Mouse (Mus musculus): ENCODE data around the gene Scrn1. TPM values are rescaled to one million over a fixed set of nuclear protein-coding genes. Genes with fewer than 3 reads are reported as not detected.

Gene Scrn1
- polyA plus RNA-seq, 1 experiment from 2014 or later: 3.4 TPM

DNA sequence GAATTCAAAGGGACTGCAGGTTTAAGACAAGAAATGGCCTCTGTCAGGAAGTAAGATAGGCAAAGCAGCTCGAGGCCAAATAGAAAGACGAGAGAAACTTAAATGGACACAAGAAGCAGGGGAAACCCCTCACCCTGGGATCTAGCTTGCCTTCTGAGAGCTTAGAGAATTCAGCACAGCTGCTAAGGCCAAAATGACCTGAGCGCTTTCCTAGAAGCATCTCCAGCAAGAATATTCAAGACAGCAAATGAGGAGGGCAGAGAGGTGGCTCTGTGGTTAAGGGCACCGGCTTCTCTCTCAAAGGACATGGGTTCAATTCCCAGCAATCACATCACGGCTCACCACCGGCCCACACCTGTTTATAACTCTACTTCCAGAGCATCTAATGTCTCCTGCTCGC, 29.2 kb downstream of the Scrn1 start:
- H3K27me3 ChIP-seq (ENCODE audit: control insufficient read depth, insufficient read depth, low read length): no peaks in the 10 kb centered on the region
- no peaks in the 10 kb centered on the region for H3K36me3 ChIP-seq (ENCODE audit: control insufficient read depth, insufficient read depth, low read length)
- H3K4me1 ChIP-seq (replicated peaks; ENCODE audit: control insufficient read depth, insufficient read depth): no peaks in the 10 kb centered on the region
- no peak overlapping the region for H3K27ac ChIP-seq (replicated peaks)
- no peak overlapping the region for H3K9ac ChIP-seq (ENCODE audit: low read length)
- ATAC-seq (ENCODE audit: low FRiP score, low TSS enrichment): no peak
- H3K4me3 ChIP-seq (ENCODE audit: low read depth, low read length): no peak overlapping the region
- H3K4me2 ChIP-seq (replicated peaks; ENCODE audit: low read depth): no peak overlapping the region
- TF ChIP-seq EP300 (optimal IDR thresholded peaks at IDR 0.05): no peak
- no peak for TF ChIP-seq CTCF (IDR thresholded peaks at IDR 0.05; ENCODE audit: low read depth)
- no peak for DNase-seq (ENCODE audit: low spot score)
- H3K9me3 ChIP-seq (ENCODE audit: control insufficient read depth, low read length): no peaks in the 10 kb centered on the region
- 75% methylated on average over 7 of the region's 7 CpGs for WGBS

DNA sequence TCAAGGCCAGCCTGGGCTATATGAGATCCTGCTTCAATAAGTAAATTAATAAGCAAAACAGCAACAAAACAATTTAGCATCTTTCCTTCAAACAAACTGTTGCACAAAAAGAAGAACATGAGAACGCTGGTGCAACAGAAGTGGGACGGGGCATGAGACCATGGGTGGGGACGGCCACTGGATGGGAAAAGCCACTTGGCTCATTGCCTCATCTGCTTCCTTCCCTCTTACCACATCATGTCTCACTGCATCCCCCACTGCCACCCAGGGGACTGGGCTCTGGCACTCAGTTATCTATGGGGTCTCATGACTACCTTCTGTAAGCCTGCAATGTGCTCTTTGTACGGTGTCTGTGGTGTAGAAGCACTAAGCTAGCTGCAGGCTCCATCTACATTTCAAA, 30.8 kb downstream of the Scrn1 start:
- H3K9me3 ChIP-seq (ENCODE audit: control insufficient read depth, low read length): no peaks in the 10 kb centered on the region
- DNase-seq (ENCODE audit: low spot score) (no peak), ATAC-seq (ENCODE audit: low FRiP score, low TSS enrichment) (no peak)
- no peak overlapping the region for H3K27ac ChIP-seq (replicated peaks)
- H3K4me3 ChIP-seq (ENCODE audit: low read depth, low read length): no peak overlapping the region
- H3K27me3 ChIP-seq (ENCODE audit: control insufficient read depth, insufficient read depth, low read length): no peaks in the 10 kb centered on the region
- 79% methylated on average over 4 of the region's 4 CpGs for WGBS
- TF ChIP-seq EP300 (optimal IDR thresholded peaks at IDR 0.05): no peak
- no peak for TF ChIP-seq CTCF (IDR thresholded peaks at IDR 0.05; ENCODE audit: low read depth)
- H3K4me2 ChIP-seq (replicated peaks; ENCODE audit: low read depth): no peak overlapping the region
- no peaks in the 10 kb centered on the region for H3K36me3 ChIP-seq (ENCODE audit: control insufficient read depth, insufficient read depth, low read length)
- H3K9ac ChIP-seq (ENCODE audit: low read length): no peak overlapping the region
- H3K4me1 ChIP-seq (replicated peaks; ENCODE audit: control insufficient read depth, insufficient read depth): no peaks in the 10 kb centered on the region

DNA sequence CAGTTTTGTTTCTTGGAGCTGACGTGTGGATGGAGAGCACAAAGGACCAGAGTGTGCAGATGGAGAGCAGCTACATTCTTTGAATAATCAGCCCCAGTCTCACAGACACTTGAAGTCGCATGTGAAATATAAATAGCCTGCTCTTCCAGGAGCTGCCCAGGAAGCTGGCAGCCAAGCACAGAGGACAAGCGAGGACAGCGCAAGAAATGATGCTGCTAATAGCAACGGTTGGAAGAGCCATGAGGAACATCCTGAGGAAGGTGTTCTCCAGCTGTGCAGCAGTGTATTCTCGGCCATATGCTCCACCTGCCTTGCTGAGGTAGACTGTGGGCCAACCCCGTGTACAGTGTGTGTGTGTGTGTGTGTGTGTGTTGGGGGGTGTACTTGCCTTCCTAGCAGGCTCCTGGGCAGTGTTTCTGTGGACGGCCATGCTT, 35.2 kb downstream of the Scrn1 start:
- H3K36me3 ChIP-seq (ENCODE audit: control insufficient read depth, insufficient read depth, low read length): no peaks in the 10 kb centered on the region
- H3K4me1 ChIP-seq (replicated peaks; ENCODE audit: control insufficient read depth, insufficient read depth): no peaks in the 10 kb centered on the region
- no peak for TF ChIP-seq CTCF (IDR thresholded peaks at IDR 0.05; ENCODE audit: low read depth)
- no peak for TF ChIP-seq EP300 (optimal IDR thresholded peaks at IDR 0.05)
- H3K27me3 ChIP-seq (ENCODE audit: control insufficient read depth, insufficient read depth, low read length): no peaks in the 10 kb centered on the region
- H3K9ac ChIP-seq (ENCODE audit: low read length): no peak overlapping the region
- no peak overlapping the region for H3K27ac ChIP-seq (replicated peaks)
- ATAC-seq (ENCODE audit: low FRiP score, low TSS enrichment) (no peak), DNase-seq (ENCODE audit: low spot score) (no peak)
- H3K4me3 ChIP-seq (ENCODE audit: low read depth, low read length): no peak overlapping the region
- no peak overlapping the region for H3K4me2 ChIP-seq (replicated peaks; ENCODE audit: low read depth)
- H3K9me3 ChIP-seq (ENCODE audit: control insufficient read depth, low read length): no peaks in the 10 kb centered on the region
- WGBS: 63% methylated on average over 8 of the region's 8 CpGs

DNA sequence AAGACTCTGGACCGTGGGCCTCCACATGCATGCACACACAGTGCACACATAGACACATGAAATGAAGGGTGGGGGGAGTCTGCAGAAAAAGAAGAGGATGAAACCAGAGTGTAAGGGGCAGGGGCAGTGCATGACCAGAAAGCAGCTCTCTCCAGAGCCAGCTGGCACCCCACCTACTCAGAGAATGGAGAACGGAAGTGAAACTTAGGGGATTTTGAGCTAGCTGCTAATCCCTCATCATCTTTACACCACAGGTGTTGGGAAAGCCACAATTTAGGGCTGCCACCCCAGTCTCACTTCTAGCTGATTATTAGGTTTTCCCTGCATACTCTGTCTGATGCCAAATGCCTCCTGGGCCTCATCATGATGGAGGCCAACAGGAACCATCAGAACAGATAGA, 36.1 kb downstream of the Scrn1 start:
- ATAC-seq (ENCODE audit: low FRiP score, low TSS enrichment): no peak
- TF ChIP-seq EP300 (optimal IDR thresholded peaks at IDR 0.05) (no peak), CTCF (IDR thresholded peaks at IDR 0.05; ENCODE audit: low read depth) (no peak)
- Histone ChIP-seq H3K9ac (ENCODE audit: low read length) (no peak overlapping the region), H3K4me1 (replicated peaks; ENCODE audit: control insufficient read depth, insufficient read depth) (no peaks in the 10 kb centered on the region), H3K27ac (replicated peaks) (no peak overlapping the region), H3K9me3 (ENCODE audit: control insufficient read depth, low read length) (no peaks in the 10 kb centered on the region), H3K4me2 (replicated peaks; ENCODE audit: low read depth) (no peak overlapping the region), H3K36me3 (ENCODE audit: control insufficient read depth, insufficient read depth, low read length) (no peaks in the 10 kb centered on the region), H3K27me3 (ENCODE audit: control insufficient read depth, insufficient read depth, low read length) (no peaks in the 10 kb centered on the region), H3K4me3 (ENCODE audit: low read depth, low read length) (no peak overlapping the region)
- DNase-seq (ENCODE audit: low spot score): no peak
- 83% methylated on average over 2 of the region's 2 CpGs for WGBS

DNA sequence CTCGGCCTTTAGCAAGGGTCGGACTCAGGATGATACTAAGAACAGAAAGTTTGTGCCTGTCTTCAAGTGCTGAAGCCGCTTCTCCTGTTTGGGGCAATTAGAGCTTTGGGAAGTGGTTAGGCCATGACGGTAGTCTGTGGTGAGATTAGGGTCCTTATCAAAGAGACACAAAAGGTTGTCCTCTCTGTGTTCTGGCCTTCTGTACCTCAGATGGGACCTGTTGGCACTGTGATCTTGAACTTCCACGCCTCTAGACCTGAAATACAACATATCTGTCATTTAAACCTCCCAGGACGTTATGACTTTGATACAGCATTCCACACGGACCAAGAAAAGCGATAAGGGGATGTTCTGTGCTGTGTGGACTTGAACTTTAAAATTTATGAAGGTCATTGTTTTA, 37.6 kb downstream of the Scrn1 start:
- no peaks in the 10 kb centered on the region for H3K4me1 ChIP-seq (replicated peaks; ENCODE audit: control insufficient read depth, insufficient read depth)

DNA sequence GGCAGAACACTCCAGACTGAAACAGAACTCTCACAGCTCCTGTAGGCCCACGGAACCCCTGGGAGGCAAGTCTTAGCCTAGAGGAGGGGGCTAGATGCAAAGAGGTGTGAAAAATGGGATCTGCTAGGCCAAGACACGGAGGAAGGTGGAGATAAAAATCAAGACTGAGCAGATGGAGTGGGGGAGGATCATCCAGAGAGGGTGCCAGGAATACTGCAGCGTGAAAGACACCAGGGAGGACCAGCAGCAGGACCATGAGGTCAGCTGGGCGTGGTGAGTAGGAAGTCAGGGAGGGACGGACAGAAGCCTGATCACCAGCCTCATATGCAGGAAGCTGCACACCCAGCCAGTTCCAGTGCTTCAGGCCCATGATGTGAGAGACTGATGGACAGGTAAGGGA, 47.5 kb downstream of the Scrn1 start:
- ATAC-seq (ENCODE audit: low FRiP score, low TSS enrichment): no peak
- no peak overlapping the region for H3K4me3 ChIP-seq (ENCODE audit: low read depth, low read length)
- WGBS: 62% methylated on average over 5 of the region's 5 CpGs
- no peaks in the 10 kb centered on the region for H3K9me3 ChIP-seq (ENCODE audit: control insufficient read depth, low read length)
- no peak overlapping the region for H3K27ac ChIP-seq (replicated peaks)
- no peak overlapping the region for H3K4me2 ChIP-seq (replicated peaks; ENCODE audit: low read depth)
- no peaks in the 10 kb centered on the region for H3K27me3 ChIP-seq (ENCODE audit: control insufficient read depth, insufficient read depth, low read length)
- no peaks in the 10 kb centered on the region for H3K4me1 ChIP-seq (replicated peaks; ENCODE audit: control insufficient read depth, insufficient read depth)
- TF ChIP-seq CTCF (IDR thresholded peaks at IDR 0.05; ENCODE audit: low read depth) (no peak), EP300 (optimal IDR thresholded peaks at IDR 0.05) (no peak)
- H3K36me3 ChIP-seq (ENCODE audit: control insufficient read depth, insufficient read depth, low read length): no peaks in the 10 kb centered on the region
- no peak overlapping the region for H3K9ac ChIP-seq (ENCODE audit: low read length)
- DNase-seq (ENCODE audit: low spot score): no peak

More for the DNA sequence above, 37.6 kb downstream of the Scrn1 start:
- Histone ChIP-seq H3K27ac (replicated peaks) (no peak overlapping the region), H3K9me3 (ENCODE audit: control insufficient read depth, low read length) (no peaks in the 10 kb centered on the region), H3K4me3 (ENCODE audit: low read depth, low read length) (no peak overlapping the region), H3K27me3 (ENCODE audit: control insufficient read depth, insufficient read depth, low read length) (no peaks in the 10 kb centered on the region), H3K9ac (ENCODE audit: low read length) (no peak overlapping the region), H3K4me2 (replicated peaks; ENCODE audit: low read depth) (no peak overlapping the region), H3K36me3 (ENCODE audit: control insufficient read depth, insufficient read depth, low read length) (no peaks in the 10 kb centered on the region)
- 84% methylated on average over 8 of the region's 8 CpGs for WGBS
- no peak for ATAC-seq (ENCODE audit: low FRiP score, low TSS enrichment)
- no peak for DNase-seq (ENCODE audit: low spot score)
- no peak for TF ChIP-seq EP300 (optimal IDR thresholded peaks at IDR 0.05)
- no peak for TF ChIP-seq CTCF (IDR thresholded peaks at IDR 0.05; ENCODE audit: low read depth)

All from stomach, postnatal 0 days (tissue).